Mouse (Mus musculus) midbrain, embryonic 15.5 days (tissue): ENCODE data around the gene Mfsd6. TPM values are rescaled to one million over a fixed set of nuclear protein-coding genes. Genes with fewer than 3 reads are reported as not detected.
A peak's percentile ranks its signal among the peaks of the same experiment; 100 is the strongest.
"Not testable (repeated sequence)": the region's sequence is repeated elsewhere in the genome, so short reads cannot be mapped to it uniquely, and the experiment has no call there.

ENCODE experiments used
- ATAC-seq: fragments of 200-750 bp; cut with Nextera tagmentation; replicated peaks from 2 replicates; pipeline ENCODE4 v1.8.0; 2017; ENCODE audit warnings: moderate TSS enrichment
- H3K27ac ChIP-seq: fragments of 300-500 bp; sonication (generic); 2 replicates; pipeline ENCODE4 v1.5.1; 2015; ENCODE audit warnings: mild to moderate bottlenecking, inconsistent platforms
- H3K27me3 ChIP-seq: fragments of 300-500 bp; sonication (generic); replicated peaks from 2 replicates; pipeline ENCODE4 v1.6.1; 2015; ENCODE audit warnings: inconsistent platforms
- H3K36me3 ChIP-seq: fragments of 300-500 bp; sonication (generic); replicated peaks from 2 replicates; pipeline ENCODE4 v1.6.1; 2015; ENCODE audit warnings: inconsistent platforms
- H3K4me1 ChIP-seq: fragments of 300-500 bp; sonication (generic); 2 replicates; pipeline ENCODE4 v1.6.1; 2015; ENCODE audit warnings: inconsistent platforms
- H3K4me2 ChIP-seq: fragments of 300-500 bp; sonication (generic); 2 replicates; pipeline ENCODE4 v1.6.1; 2015; ENCODE audit warnings: inconsistent platforms, mild to moderate bottlenecking, moderate library complexity
- H3K4me3 ChIP-seq: fragments of 300-500 bp; sonication (generic); 2 replicates; pipeline ENCODE4 v1.5.1; 2015; ENCODE audit warnings: mild to moderate bottlenecking, inconsistent platforms
- H3K9ac ChIP-seq: fragments of 300-500 bp; sonication (generic); 2 replicates; pipeline ENCODE4 v1.6.1; 2015; ENCODE audit warnings: mild to moderate bottlenecking, inconsistent platforms
- H3K9me3 ChIP-seq: fragments of 300-500 bp; sonication (generic); 2 replicates; pipeline ENCODE4 v1.6.1; 2016; ENCODE audit warnings: inconsistent platforms
- WGBS: fragments of 180-500 bp; shearing (Covaris S2); methylation state at CpG from one replicate; pipeline ENCODE4 v1.1.7; 2015; ENCODE audit warnings: mixed read lengths; 5-methylcytosine and 5-hydroxymethylcytosine counted together
- polyA plus RNA-seq: library from polyadenylated mRNA; unstranded; fragments of >200 nt; fragmentation: Nextera tagmentation; extraction: Ambion mirVana; gene quantifications from 2 replicates; pipeline ENCODE4 v1.2.1, GENCODE M21; 2015

The Mfsd6 gene
- polyA plus RNA-seq, 1 experiment from 2014 or later: 11.6 TPM

DNA sequence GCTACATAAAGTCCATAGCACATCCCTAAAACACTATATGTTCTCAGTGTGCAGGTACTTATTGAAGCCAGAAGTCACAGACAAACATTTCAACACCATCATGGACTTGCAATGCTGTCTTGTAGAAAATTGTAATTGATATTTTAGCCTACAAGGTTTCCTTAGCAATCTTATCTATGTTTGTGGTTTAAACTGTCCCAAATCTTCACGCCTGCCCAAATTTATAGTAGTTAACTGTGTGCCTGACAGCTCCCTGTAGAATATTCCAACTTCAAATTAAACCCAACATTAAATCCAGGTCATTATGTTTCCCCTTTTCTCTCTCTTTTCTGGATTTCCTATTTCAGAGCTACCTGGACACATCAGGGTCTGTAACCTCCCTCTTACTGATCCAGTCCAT, 25.3 kb downstream of the Mfsd6 start:
- no peak for ATAC-seq
- Histone ChIP-seq H3K27me3 (no peaks in the 10 kb centered on the region), H3K36me3 (no peaks in the 10 kb centered on the region), H3K9me3 (no peaks in the 10 kb centered on the region), H3K4me1 (no peaks in the 10 kb centered on the region), H3K4me2 (no peak overlapping the region), H3K27ac (no peak overlapping the region), H3K4me3 (no peak overlapping the region), H3K9ac (no peak overlapping the region)
- 91% methylated on average over 1 of the region's 1 CpGs for WGBS

- H3K27me3 ChIP-seq, H3K9me3 ChIP-seq, H3K4me2 ChIP-seq, ATAC-seq, H3K9ac ChIP-seq, H3K27ac ChIP-seq, H3K4me1 ChIP-seq, H3K36me3 ChIP-seq, H3K4me3 ChIP-seq: not testable (repeated sequence)
- 94% methylated on average over 13 of the region's 13 CpGs for WGBS
These were observed 32.8 kb downstream of the Mfsd6 start for GRCm38 (mm10) chr1:52694456-52694855.

DNA sequence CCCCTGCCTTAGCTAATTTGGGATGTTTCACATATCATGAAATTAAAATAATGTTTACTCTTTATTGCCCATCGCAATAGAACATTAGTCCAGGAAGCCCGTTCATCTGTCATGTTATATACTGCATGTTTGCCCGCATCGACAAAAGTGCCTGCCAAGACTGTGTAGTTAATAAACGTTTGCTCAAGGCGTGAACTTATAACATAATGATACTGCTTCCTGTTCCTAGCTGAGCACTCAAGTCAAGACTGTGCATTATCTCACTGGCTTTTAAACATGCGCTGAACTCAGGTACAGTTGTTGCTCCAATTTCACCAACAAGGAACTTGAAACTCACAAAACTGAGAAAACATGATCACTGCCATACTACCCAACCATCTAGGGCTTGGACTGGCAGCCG, 39.6 kb downstream of the Mfsd6 start:
- no peak overlapping the region for H3K4me3 ChIP-seq
- H3K9ac ChIP-seq: no peak overlapping the region
- ATAC-seq: no peak
- no peaks in the 10 kb centered on the region for H3K27me3 ChIP-seq
- WGBS: 91% methylated on average over 8 of the region's 8 CpGs
- no peak overlapping the region for H3K27ac ChIP-seq
- no peaks in the 10 kb centered on the region for H3K4me1 ChIP-seq
- no peak overlapping the region for H3K4me2 ChIP-seq
- no peaks in the 10 kb centered on the region for H3K9me3 ChIP-seq
- no peaks in the 10 kb centered on the region for H3K36me3 ChIP-seq

DNA sequence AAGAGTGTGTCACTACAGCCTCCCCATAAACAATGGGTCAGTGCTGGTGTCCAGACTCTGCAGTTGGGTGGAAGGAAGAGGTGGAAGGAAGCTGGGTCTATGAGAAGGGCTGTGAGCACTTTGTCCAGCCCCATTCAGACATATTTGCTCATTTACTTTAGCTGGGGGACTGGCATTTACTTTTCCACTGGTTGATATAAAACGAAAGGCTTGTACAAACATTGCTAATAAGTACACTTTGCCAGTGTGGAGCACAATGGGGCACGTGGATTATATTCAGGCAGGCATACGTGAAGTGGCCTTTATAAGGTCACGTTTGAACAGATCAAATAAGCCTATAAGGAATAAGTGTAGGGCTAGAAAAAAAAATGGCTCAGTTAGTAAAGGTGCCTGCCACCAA, 43.7 kb downstream of the Mfsd6 start:
- no peak overlapping the region for H3K27ac ChIP-seq
- WGBS: 72% methylated on average over 4 of the region's 4 CpGs
- H3K27me3 ChIP-seq: no peaks in the 10 kb centered on the region
- no peaks in the 10 kb centered on the region for H3K36me3 ChIP-seq
- no peak overlapping the region for H3K9ac ChIP-seq
- H3K4me1 ChIP-seq: no peaks in the 10 kb centered on the region
- no peak overlapping the region for H3K4me2 ChIP-seq
- no peak overlapping the region for H3K4me3 ChIP-seq
- peak; percentile 53; the same call in 1 of the 2 replicates for ATAC-seq
- no peaks in the 10 kb centered on the region for H3K9me3 ChIP-seq

GRCm38 (mm10) chr1:52676621-52677020, 50.6 kb downstream of the Mfsd6 start:
- Histone ChIP-seq H3K9ac (no peak overlapping the region), H3K4me1 (no peaks in the 10 kb centered on the region), H3K4me3 (no peak overlapping the region), H3K9me3 (no peaks in the 10 kb centered on the region), H3K27me3 (no peaks in the 10 kb centered on the region), H3K4me2 (no peak overlapping the region), H3K27ac (no peak overlapping the region), H3K36me3 (no peaks in the 10 kb centered on the region)
- no peak for ATAC-seq
- 61% methylated on average over 3 of the region's 3 CpGs for WGBS

DNA sequence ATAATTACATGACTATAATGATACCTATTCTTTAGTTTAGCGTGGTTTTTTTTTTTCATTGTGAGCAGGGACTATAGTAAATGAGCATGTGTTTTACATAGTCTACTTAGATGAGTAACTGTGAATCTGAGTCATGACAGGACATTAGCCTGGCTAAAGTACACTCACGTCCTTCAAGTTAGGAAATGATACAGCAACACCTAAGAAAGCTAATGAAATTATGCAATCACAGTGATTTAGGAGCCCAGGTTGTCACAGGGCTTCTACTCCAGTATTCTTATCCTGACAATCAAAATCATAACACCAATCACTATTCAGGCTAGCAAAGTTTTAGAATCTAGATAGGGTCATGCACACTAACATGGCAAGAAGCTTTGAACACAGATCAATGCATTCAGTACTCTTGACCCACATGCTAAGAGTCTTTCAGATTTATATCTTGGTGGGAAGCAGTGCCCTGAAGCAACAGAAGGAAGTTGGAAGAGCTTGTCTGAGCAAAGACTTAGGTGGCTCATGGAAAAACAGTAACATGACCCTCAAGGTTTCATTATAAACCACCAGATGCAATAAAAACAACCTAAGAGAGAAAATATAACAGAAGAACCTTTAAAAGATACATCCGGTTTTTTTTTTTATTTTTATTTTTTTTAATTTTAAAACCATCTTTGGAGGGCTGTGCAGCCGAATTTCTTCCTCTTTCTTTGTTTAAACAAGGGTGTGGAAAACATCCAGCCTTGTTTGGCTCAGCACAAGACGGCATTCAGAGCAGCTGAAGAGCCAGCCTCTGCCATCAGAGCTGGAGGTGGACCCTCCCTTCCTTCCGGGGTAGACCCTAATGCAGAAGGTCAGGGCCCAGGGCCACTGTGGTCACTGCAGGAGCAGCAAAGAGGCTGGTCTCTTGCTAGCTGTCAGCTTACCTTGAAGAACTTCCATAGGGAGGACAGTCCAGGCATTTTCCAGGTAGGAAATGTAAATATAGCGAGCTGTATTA, 51.4 kb downstream of the Mfsd6 start:
- ATAC-seq: no peak
- no peaks in the 10 kb centered on the region for H3K27me3 ChIP-seq
- H3K36me3 ChIP-seq: no peaks in the 10 kb centered on the region
- H3K4me3 ChIP-seq: no peak overlapping the region
- H3K9ac ChIP-seq: no peak overlapping the region
- 80% methylated on average over 7 of the region's 7 CpGs for WGBS
- no peak overlapping the region for H3K27ac ChIP-seq
- no peak overlapping the region for H3K4me2 ChIP-seq
- no peaks in the 10 kb centered on the region for H3K9me3 ChIP-seq
- H3K4me1 ChIP-seq: no peaks in the 10 kb centered on the region

DNA sequence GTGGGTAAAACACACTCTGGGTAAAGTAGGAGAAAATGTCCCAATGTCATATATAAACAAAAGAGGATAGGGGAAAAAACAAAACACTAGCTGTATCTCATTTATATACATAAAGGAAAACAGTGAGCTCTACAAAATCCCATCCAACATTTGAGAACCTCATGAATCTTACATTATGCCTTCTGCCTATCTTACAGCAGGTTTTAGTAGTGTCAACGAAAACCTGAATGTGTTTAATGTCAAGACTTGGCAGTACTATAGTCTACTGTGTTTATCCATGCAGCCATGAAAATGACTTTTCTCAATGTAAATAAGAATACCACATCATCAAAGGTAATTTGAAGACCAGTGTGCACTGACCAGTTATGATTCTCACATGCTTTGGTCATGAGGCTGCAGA, 57.3 kb downstream of the Mfsd6 start:
- no peak for ATAC-seq
- WGBS: 71% methylated on average over 1 of the region's 1 CpGs
- no peak overlapping the region for H3K4me3 ChIP-seq
- H3K9ac ChIP-seq: no peak overlapping the region
- H3K36me3 ChIP-seq: no peaks in the 10 kb centered on the region
- H3K9me3 ChIP-seq: no peaks in the 10 kb centered on the region
- H3K27me3 ChIP-seq: no peaks in the 10 kb centered on the region
- no peak overlapping the region for H3K4me2 ChIP-seq
- H3K27ac ChIP-seq: no peak overlapping the region
- H3K4me1 ChIP-seq: peaks cover 5% of the 10 kb centered on the region; the same call in 1 of the 2 replicates

- peak; percentile 75 for ATAC-seq
- H3K27me3 ChIP-seq: no peaks in the 10 kb centered on the region
- no peaks in the 10 kb centered on the region for H3K36me3 ChIP-seq
- 21% methylated on average over 7 of the region's 7 CpGs for WGBS
- peak overlapping the region; percentile 26; the same call in 1 of the 2 replicates for H3K27ac ChIP-seq
- peaks cover 5% of the 10 kb centered on the region; the same call in 1 of the 2 replicates for H3K4me1 ChIP-seq
- no peak overlapping the region for H3K9ac ChIP-seq
- no peaks in the 10 kb centered on the region for H3K9me3 ChIP-seq
- no peak overlapping the region for H3K4me3 ChIP-seq
- H3K4me2 ChIP-seq: no peak overlapping the region
These were observed 58.4 kb downstream of the Mfsd6 start for GRCm38 (mm10) chr1:52668743-52669323.

DNA sequence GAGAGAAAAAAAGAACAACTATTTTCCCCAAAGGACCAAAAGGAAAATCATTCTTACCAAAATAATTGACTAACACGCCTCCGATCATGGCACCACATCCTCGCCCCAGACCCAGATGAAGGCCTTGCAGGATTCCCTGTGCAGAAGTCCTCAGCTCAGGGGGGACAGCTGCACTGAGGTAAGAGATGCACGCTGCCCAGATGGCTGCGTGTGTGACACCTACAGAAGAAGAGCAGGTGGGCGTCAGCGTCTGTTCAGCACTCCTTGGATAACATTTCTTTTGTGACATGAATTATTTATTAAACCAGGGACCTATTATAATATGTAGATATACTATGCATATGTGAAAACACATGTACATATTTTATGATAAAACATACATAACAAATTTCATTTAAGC, 64.0 kb downstream of the Mfsd6 start:
- no peaks in the 10 kb centered on the region for H3K4me1 ChIP-seq
- no peak for ATAC-seq
- no peaks in the 10 kb centered on the region for H3K9me3 ChIP-seq
- H3K27ac ChIP-seq: no peak overlapping the region
- no peak overlapping the region for H3K4me3 ChIP-seq
- H3K9ac ChIP-seq: no peak overlapping the region
- 85% methylated on average over 7 of the region's 7 CpGs for WGBS
- H3K36me3 ChIP-seq: peaks cover 2% of the 10 kb centered on the region; the same call in 1 of the 2 replicates
- no peaks in the 10 kb centered on the region for H3K27me3 ChIP-seq
- no peak overlapping the region for H3K4me2 ChIP-seq

DNA sequence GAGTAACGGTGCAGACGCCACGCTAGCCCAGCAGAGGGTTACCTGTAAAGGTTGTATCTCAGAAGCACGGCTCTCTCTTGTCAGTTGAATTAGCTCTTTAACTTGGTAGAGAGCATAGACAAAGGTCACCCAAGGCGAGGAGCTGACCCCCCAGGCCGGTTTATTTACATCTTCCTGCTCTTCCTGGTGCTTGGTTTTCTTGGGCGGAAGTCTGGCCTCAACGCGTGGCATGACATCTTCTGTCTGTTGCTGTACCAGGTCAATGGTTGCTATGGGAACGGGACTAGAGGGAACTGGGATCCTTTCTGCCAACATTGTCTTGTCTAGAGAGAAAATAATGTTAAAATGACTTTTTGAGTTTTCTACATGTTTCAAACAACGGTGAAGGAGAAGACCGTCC, 66.5 kb downstream of the Mfsd6 start:
- Histone ChIP-seq H3K36me3 (peaks cover 3% of the 10 kb centered on the region; the same call in 1 of the 2 replicates), H3K27ac (no peak overlapping the region), H3K4me1 (no peaks in the 10 kb centered on the region), H3K27me3 (no peaks in the 10 kb centered on the region), H3K9me3 (no peaks in the 10 kb centered on the region), H3K4me2 (no peak overlapping the region), H3K4me3 (no peak overlapping the region), H3K9ac (no peak overlapping the region)
- no peak for ATAC-seq
- 81% methylated on average over 12 of the region's 12 CpGs for WGBS

GRCm38 (mm10) chr1:52660278-52660677, 67.0 kb downstream of the Mfsd6 start:
- Histone ChIP-seq H3K4me3 (no peak overlapping the region), H3K36me3 (peaks cover 3% of the 10 kb centered on the region; the same call in 1 of the 2 replicates), H3K9ac (no peak overlapping the region), H3K9me3 (no peaks in the 10 kb centered on the region), H3K27me3 (no peaks in the 10 kb centered on the region), H3K4me2 (no peak overlapping the region), H3K4me1 (no peaks in the 10 kb centered on the region), H3K27ac (no peak overlapping the region)
- ATAC-seq: no peak
- 86% methylated on average over 2 of the region's 2 CpGs for WGBS

- Histone ChIP-seq H3K27ac (no peak overlapping the region), H3K9me3 (no peaks in the 10 kb centered on the region), H3K9ac (no peak overlapping the region), H3K27me3 (no peaks in the 10 kb centered on the region), H3K4me3 (no peak overlapping the region), H3K4me2 (no peak overlapping the region), H3K4me1 (no peaks in the 10 kb centered on the region), H3K36me3 (peaks cover 3% of the 10 kb centered on the region; the same call in 1 of the 2 replicates)
- 92% methylated on average over 7 of the region's 7 CpGs for WGBS
- ATAC-seq: no peak
These were observed 69.1 kb downstream of the Mfsd6 start for GRCm38 (mm10) chr1:52658160-52658559.
